Mouse (Mus musculus) CH12.LX (cell line): ENCODE measurements around the gene Tmem222. TPM values are rescaled to one million over a fixed set of nuclear protein-coding genes. Genes with fewer than 3 reads are reported as not detected.

Experiments
- DNase-seq: peaks from one replicate; pipeline ENCODE4 v3.0.0-alpha.2; 2013; ENCODE audit errors: extremely low read depth
- H3K27ac ChIP-seq: 2 replicates; pipeline ENCODE4 v1.5.1; 2012; ENCODE audit warnings: low read depth, mild to moderate bottlenecking, control low read depth, moderate library complexity; ENCODE audit not compliant: insufficient read depth
- H3K27me3 ChIP-seq: replicated peaks from 2 replicates; pipeline ENCODE3; 2012; ENCODE audit warnings: inconsistent platforms
- H3K36me3 ChIP-seq, 2 experiments: replicated peaks in 1 of 2; 2 replicates each; pipeline versions ENCODE3 to v1.6.1; 2012; ENCODE audit warnings: inconsistent platforms in 1 of 2, low read length in 1 of 2, mild to moderate bottlenecking in 1 of 2, mixed read lengths in 1 of 2, moderate library complexity in 1 of 2; ENCODE audit not compliant: control insufficient read depth in 1 of 2, insufficient read depth in 1 of 2
- H3K4me1 ChIP-seq, 2 experiments: 2 replicates each; pipeline ENCODE4 v1.6.1; 2012; ENCODE audit warnings: inconsistent platforms in 1 of 2, moderate library complexity in 1 of 2; ENCODE audit not compliant: insufficient read depth in 2 of 2, control insufficient read depth in 1 of 2
- H3K4me2 ChIP-seq: 2 replicates; pipeline ENCODE4 v1.6.1; 2012; ENCODE audit warnings: low read depth, mild to moderate bottlenecking, control low read depth; ENCODE audit not compliant: poor library complexity, insufficient read depth, severe bottlenecking
- H3K4me3 ChIP-seq, 3 experiments: fragments of 150-350 bp in 1 of 3; sonication (generic) in 1 of 3; replicated peaks in 1 of 3; 2 replicates each; pipeline versions ENCODE3 to v1.5.1; 2011 to 2012; ENCODE audit warnings: low read depth in 2 of 3, low read length in 2 of 3, mild to moderate bottlenecking in 2 of 3, moderate library complexity in 2 of 3, control low read depth in 1 of 3, improper control_type of control experiment in 1 of 3, inconsistent platforms in 1 of 3, mixed read lengths in 1 of 3; ENCODE audit not compliant: poor library complexity in 1 of 3
- H3K79me2 ChIP-seq: replicated peaks from 2 replicates; pipeline ENCODE4 v1.6.1; 2012; ENCODE audit warnings: mild to moderate bottlenecking, moderate library complexity; ENCODE audit not compliant: control insufficient read depth, poor library complexity, insufficient read depth, severe bottlenecking; ENCODE audit errors: extremely low read depth
- H3K9ac ChIP-seq: 2 replicates; pipeline ENCODE4 v1.6.1; 2012; ENCODE audit warnings: low read depth, mild to moderate bottlenecking, control low read depth, moderate library complexity; ENCODE audit not compliant: insufficient read depth
- H3K9me3 ChIP-seq: replicated peaks from 2 replicates; pipeline ENCODE3; 2012; ENCODE audit warnings: low read length, inconsistent platforms, mixed read lengths
- CHD1 ChIP-seq: IDR thresholded peaks from 2 replicates; pipeline ENCODE4 v1.6.1; 2012; ENCODE audit warnings: low read depth, low read length, improper control_type of control experiment, inconsistent platforms
- CHD2 ChIP-seq: IDR thresholded peaks from 2 replicates; pipeline ENCODE4 v1.6.1; 2011; ENCODE audit warnings: low read length, improper control_type of control experiment
- E2F4 ChIP-seq: IDR thresholded peaks from 2 replicates; pipeline ENCODE4 v1.6.1; 2011; ENCODE audit warnings: low read depth, low read length, improper control_type of control experiment; ENCODE audit not compliant: insufficient replicate concordance
- ELF1 ChIP-seq: IDR thresholded peaks from 2 replicates; pipeline ENCODE4 v1.6.1; 2014; ENCODE audit warnings: low read depth, mild to moderate bottlenecking, inconsistent platforms, low read length, improper control_type of control experiment
- EP300 ChIP-seq: IDR thresholded peaks from 2 replicates; pipeline ENCODE4 v1.6.1; 2011; ENCODE audit warnings: low read length, improper control_type of control experiment
- HCFC1 ChIP-seq: IDR thresholded peaks from 2 replicates; pipeline ENCODE4 v1.6.1; 2012; ENCODE audit warnings: low read depth, mild to moderate bottlenecking, inconsistent platforms, low read length, improper control_type of control experiment
- IRF4 ChIP-seq: IDR thresholded peaks from 2 replicates; pipeline ENCODE4 v1.6.1; 2014; ENCODE audit warnings: low read depth, mild to moderate bottlenecking, inconsistent platforms, low read length, improper control_type of control experiment
- JUN ChIP-seq: IDR thresholded peaks from 2 replicates; pipeline ENCODE4 v1.6.1; 2011; ENCODE audit warnings: low read depth, mild to moderate bottlenecking, low read length, improper control_type of control experiment, moderate library complexity; ENCODE audit not compliant: insufficient read depth
- KAT2A ChIP-seq: IDR thresholded peaks from 2 replicates; pipeline ENCODE4 v1.6.1; 2012; ENCODE audit warnings: low read length, improper control_type of control experiment, inconsistent platforms; ENCODE audit not compliant: insufficient replicate concordance
- MAFK ChIP-seq: IDR thresholded peaks from 2 replicates; pipeline ENCODE4 v1.6.1; 2011; ENCODE audit warnings: low read length, improper control_type of control experiment; ENCODE audit not compliant: insufficient replicate concordance
- MAX ChIP-seq: IDR thresholded peaks from 2 replicates; pipeline ENCODE4 v1.6.1; 2011; ENCODE audit warnings: low read length, improper control_type of control experiment
- MAZ ChIP-seq: IDR thresholded peaks from 2 replicates; pipeline ENCODE4 v1.6.1; 2012; ENCODE audit warnings: low read depth, mild to moderate bottlenecking, inconsistent platforms, low read length, improper control_type of control experiment, moderate library complexity
- MEF2A ChIP-seq: IDR thresholded peaks from 2 replicates; pipeline ENCODE4 v1.6.1; 2014; ENCODE audit warnings: low read depth, mild to moderate bottlenecking, inconsistent platforms, low read length, improper control_type of control experiment, borderline replicate concordance
- MXI1 ChIP-seq: IDR thresholded peaks from 2 replicates; pipeline ENCODE4 v1.6.1; 2011; ENCODE audit warnings: mild to moderate bottlenecking, low read depth, low read length, improper control_type of control experiment
- MYC ChIP-seq: IDR thresholded peaks from 2 replicates; pipeline ENCODE4 v1.6.1; 2011; ENCODE audit warnings: low read depth, mild to moderate bottlenecking, improper control_type of control experiment, low read length
- NELFE ChIP-seq: IDR thresholded peaks from 2 replicates; pipeline ENCODE4 v1.6.1; 2011; ENCODE audit warnings: low read depth, low read length, improper control_type of control experiment
- PAX5 ChIP-seq: IDR thresholded peaks from 2 replicates; pipeline ENCODE4 v1.6.1; 2012; ENCODE audit warnings: low read length, inconsistent platforms, mixed read lengths
- RAD21 ChIP-seq: IDR thresholded peaks from 2 replicates; pipeline ENCODE4 v1.6.1; 2011; ENCODE audit warnings: low read depth, mild to moderate bottlenecking, low read length, improper control_type of control experiment, moderate library complexity
- SIN3A ChIP-seq: IDR thresholded peaks from 2 replicates; pipeline ENCODE4 v1.6.1; 2012; ENCODE audit warnings: low read length, improper control_type of control experiment, inconsistent platforms
- SMC3 ChIP-seq: IDR thresholded peaks from 2 replicates; pipeline ENCODE4 v1.6.1; 2011; ENCODE audit warnings: low read depth, low read length, improper control_type of control experiment
- TCF12 ChIP-seq: IDR thresholded peaks from 2 replicates; pipeline ENCODE4 v1.6.1; 2014; ENCODE audit warnings: low read depth, mild to moderate bottlenecking, inconsistent platforms, low read length, improper control_type of control experiment
- USF1 ChIP-seq: IDR thresholded peaks from 2 replicates; pipeline ENCODE4 v1.6.1; 2014; ENCODE audit warnings: low read depth, mild to moderate bottlenecking, inconsistent platforms, low read length, improper control_type of control experiment
- USF2 ChIP-seq: conservative IDR thresholded peaks from 2 replicates; pipeline ENCODE4 v1.6.1; 2011; ENCODE audit warnings: low read depth, low read length, improper control_type of control experiment
- ZC3H11A ChIP-seq: IDR thresholded peaks from 2 replicates; pipeline ENCODE4 v1.6.1; 2012; ENCODE audit warnings: low read depth, mild to moderate bottlenecking, inconsistent platforms, low read length, improper control_type of control experiment
- ZKSCAN1 ChIP-seq: IDR thresholded peaks from 2 replicates; pipeline ENCODE4 v1.6.1; 2012; ENCODE audit warnings: low read depth, inconsistent platforms, low read length, improper control_type of control experiment, borderline replicate concordance
- ZNF384 ChIP-seq: IDR thresholded peaks from 2 replicates; pipeline ENCODE4 v1.6.1; 2012; ENCODE audit warnings: low read depth, low read length, improper control_type of control experiment, inconsistent platforms
- dilution Hi-C: fragments of 300-500 bp; cut with MboI; formaldehyde crosslinking; loops from 2 replicates; pipeline ENCODE4 v1.14.3; 2020; ENCODE audit warnings: low sequenced_read_pairs; ENCODE audit not compliant: extremely low pct_unique_long_range_greater_than_20kb, extremely low pct_ligation_motif_present
- in situ Hi-C: fragments of 300-500 bp; cut with MboI; formaldehyde crosslinking; loops from 3 replicates; pipeline ENCODE4 v1.14.3; 2019; ENCODE audit warnings: low sequenced_read_pairs, low pct_ligation_motif_present, low pct_unique_long_range_greater_than_20kb, mixed read lengths
- polyA plus RNA-seq: library from polyadenylated mRNA; unstranded; fragments of >175 nt; gene quantifications from 2 replicates; pipeline ENCODE4 v1.2.1, GENCODE M21; 2012; ENCODE audit warnings: low read depth; ENCODE audit not compliant: insufficient read length
- total RNA-seq, 2 experiments: library from RNA; depleted of rRNA; stranded (reverse); fragments of 300-350 nt in 1 of 2; fragments of >200 nt in 1 of 2; gene quantifications; 2 replicates each; pipeline ENCODE4 v1.2.3; 2012 to 2014

Gene Tmem222
- total and polyA plus RNA-seq, 3 experiments, result 64.8 to 95.7 (median 73.2) TPM

DNA sequence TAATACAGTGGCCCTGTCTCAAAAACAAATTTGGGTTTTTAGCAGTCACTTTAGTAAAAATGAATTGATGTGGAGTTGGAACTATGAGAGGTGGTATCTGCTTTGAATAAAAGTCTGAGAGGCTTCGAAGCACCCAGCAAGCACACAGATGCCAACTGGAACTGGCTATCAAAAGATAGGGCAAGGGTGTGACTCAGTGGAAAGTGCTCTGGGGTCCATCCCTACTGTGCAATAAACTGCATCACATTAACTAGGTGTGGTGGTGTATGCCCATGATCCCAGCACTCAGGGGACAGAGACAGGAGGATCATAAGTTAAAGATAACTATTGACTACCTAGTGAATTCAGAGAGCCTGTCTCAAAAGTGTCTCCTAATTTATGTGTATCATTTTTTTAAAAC, 13.7 kb upstream of the Tmem222 start:
- Histone ChIP-seq H3K36me3 (peaks cover 14 to 35% of the 10 kb centered on the region in 2 experiments), H3K79me2 (no peaks in the 10 kb centered on the region), H3K9me3 (no peaks in the 10 kb centered on the region), H3K27me3 (no peaks in the 10 kb centered on the region), H3K4me3 (no peak overlapping the region), H3K4me1 (peaks cover 4 to 42% of the 10 kb centered on the region in 2 experiments), H3K4me2 (no peak overlapping the region), H3K27ac (no peak overlapping the region), H3K9ac (no peak overlapping the region)
- TF ChIP-seq USF1, result no peak
- no peak for TF ChIP-seq SIN3A
- TF ChIP-seq MAZ, result no peak
- no peak for TF ChIP-seq MXI1
- no peak for TF ChIP-seq JUN
- no peak for TF ChIP-seq MAFK
- no peak for TF ChIP-seq MEF2A
- no peak for TF ChIP-seq KAT2A
- no peak for TF ChIP-seq TCF12
- no peak for TF ChIP-seq MYC
- no peak for TF ChIP-seq EP300
- TF ChIP-seq ZKSCAN1, result no peak
- no peak for TF ChIP-seq PAX5
- TF ChIP-seq USF2, result no peak
- TF ChIP-seq CHD1, result no peak
- TF ChIP-seq IRF4, result no peak
- no peak for TF ChIP-seq HCFC1
- dilution Hi-C loops, result no loop called here
- no peak for DNase-seq
- in situ Hi-C loops, result no loop called here

DNA sequence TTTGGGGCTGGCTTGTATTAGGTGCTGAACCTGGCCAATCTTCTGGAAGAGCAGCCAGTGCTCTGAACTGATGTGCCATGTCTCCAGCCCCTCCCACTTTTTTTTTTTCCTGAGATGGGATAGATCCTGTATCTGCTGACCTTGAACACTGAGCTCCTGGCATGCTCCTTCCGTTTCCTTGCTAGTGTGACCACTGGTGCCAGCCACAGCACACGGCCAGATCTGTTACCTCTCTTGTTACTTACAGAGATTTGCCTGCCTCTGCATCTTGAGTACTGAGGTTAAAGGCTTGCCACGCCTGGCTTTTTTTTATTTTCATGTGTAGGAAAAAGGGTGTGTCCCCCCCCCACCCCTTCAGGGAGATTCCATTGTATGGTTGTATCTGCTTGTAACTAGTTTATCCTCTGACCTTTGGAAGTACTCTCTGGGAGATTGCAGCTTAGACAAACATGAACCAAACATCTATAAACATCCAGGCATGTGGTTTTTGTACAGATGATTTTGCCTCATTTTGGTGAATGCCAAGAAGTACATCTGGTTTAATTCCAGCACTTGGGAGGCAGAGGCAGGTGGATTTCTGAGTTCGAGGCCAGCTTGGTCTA, 9.0 kb upstream of the Tmem222 start:
- Histone ChIP-seq H3K4me2 (no peak overlapping the region), H3K79me2 (no peaks in the 10 kb centered on the region), H3K4me3 (no peak overlapping the region), H3K9ac (no peak overlapping the region), H3K36me3 (no peaks in the 10 kb centered on the region), H3K27me3 (no peaks in the 10 kb centered on the region), H3K9me3 (no peaks in the 10 kb centered on the region), H3K27ac (no peak overlapping the region), H3K4me1 (peaks cover 0 to 17% of the 10 kb centered on the region in 2 experiments; a peak in 2 of 4 replicates)
- DNase-seq, result no peak
- in situ Hi-C loops, result no loop called here
- dilution Hi-C loops, result no loop called here
- TF ChIP-seq MXI1, result no peak
- TF ChIP-seq CHD1, result no peak
- TF ChIP-seq NELFE, result no peak
- TF ChIP-seq E2F4, result no peak
- no peak for TF ChIP-seq ZKSCAN1
- no peak for TF ChIP-seq HCFC1
- TF ChIP-seq JUN, result no peak
- TF ChIP-seq USF2, result no peak
- TF ChIP-seq ZNF384, result no peak
- no peak for TF ChIP-seq PAX5
- TF ChIP-seq ELF1, result no peak
- no peak for TF ChIP-seq MAX
- no peak for TF ChIP-seq KAT2A
- no peak for TF ChIP-seq RAD21
- TF ChIP-seq SMC3, result no peak
- no peak for TF ChIP-seq CHD2
- TF ChIP-seq ZC3H11A, result no peak
